Mouse (Mus musculus) left cerebral cortex, postnatal 14 days (tissue): ENCODE results near the gene Slfn9. TPM values are rescaled to one million over a fixed set of nuclear protein-coding genes. Genes with fewer than 3 reads are reported as not detected.
"Not testable (repeated sequence)": the region's sequence is repeated elsewhere in the genome, so short reads cannot be mapped to it uniquely, and the experiment has no call there.

ENCODE experiments used
- DNase-seq, 2 experiments: peaks; one replicate each; pipeline ENCODE4 v3.0.0; 2021 to 2022; ENCODE audit warnings: low spot score in 2 of 2, mixed read lengths in 1 of 2
- intact Hi-C: fragments of 180-260 bp; cut with DNase I; formaldehyde crosslinking; loops from one replicate; pipeline ENCODE4 v1.15.1; 2025
- long read RNA-seq, 2 experiments: library from polyadenylated mRNA; stranded (forward); transcript quantifications; one replicate each; pipeline ENCODE4 v2.0.0; 2021
- total RNA-seq, 2 experiments: library from RNA; stranded (reverse); gene quantifications; 2 replicates each; pipeline ENCODE4 v1.2.3; 2021

Gene Slfn9
- under 1 TPM; 0.42 to 0.63 TPM for total RNA-seq
- long read RNA-seq, experiment 1 = 0 reads
- long read RNA-seq, experiment 2 = 0 reads

GRCm38 (mm10) chr11:82991469-82992166 is at the start of gene Slfn9:
Gene Slfn9, minus strand, starts transcription at chr11:82991830.
- intact Hi-C loops = no loop called here
- DNase-seq = peak; percentile 4 to 24

DNA sequence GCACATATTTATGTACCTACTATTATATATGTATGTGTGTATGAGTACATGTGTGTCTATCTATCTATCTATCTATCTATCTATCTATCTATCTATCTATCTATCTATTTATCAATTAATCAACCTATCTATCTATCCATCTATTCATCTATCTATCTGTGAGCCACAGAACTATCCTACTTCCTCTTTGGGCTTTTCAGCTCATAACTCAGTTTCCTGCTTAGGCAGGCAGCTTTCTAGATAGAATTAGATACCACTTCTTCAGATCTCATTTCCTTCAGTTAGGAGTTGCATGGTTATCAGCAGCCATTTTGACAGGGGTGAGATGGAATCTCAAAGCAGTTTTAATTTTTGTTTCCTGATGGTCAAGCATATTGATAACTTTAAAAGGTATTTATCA is 49.4 kb upstream of the Slfn9 start:
- DNase-seq = no peak
- intact Hi-C loops = no loop called here

- no peak for DNase-seq
- intact Hi-C loops = no loop called here
These were observed 48.7 kb upstream of the Slfn9 start for GRCm38 (mm10) chr11:83040325-83040724.

- no peak for DNase-seq
- intact Hi-C loops = no loop called here
These were observed 48.2 kb upstream of the Slfn9 start for GRCm38 (mm10) chr11:83039796-83040195.

GRCm38 (mm10) chr11:83039156-83039555 is 47.5 kb upstream of the Slfn9 start:
- no peak for DNase-seq
- intact Hi-C loops = no loop called here

DNA sequence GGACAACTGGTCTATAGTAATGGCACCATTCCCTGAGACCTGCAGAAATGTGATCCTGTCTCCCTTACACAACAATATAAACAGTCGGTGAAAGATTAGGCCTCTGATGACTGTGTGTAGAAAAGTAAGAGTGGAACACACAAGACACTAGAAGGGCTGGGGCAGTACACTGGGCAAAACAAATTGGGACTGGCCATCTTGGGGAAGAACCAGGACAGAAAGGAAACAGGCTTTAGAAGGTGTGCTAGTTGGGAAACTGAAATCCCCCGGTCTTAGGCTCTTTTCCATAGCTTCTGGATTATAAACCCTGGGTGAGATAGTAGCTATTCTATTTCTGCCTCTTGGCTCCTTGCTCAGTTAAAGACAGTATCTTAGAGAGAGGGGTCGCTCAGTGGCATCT is 47.1 kb upstream of the Slfn9 start:
- DNase-seq, intact Hi-C loops: not testable (repeated sequence)

DNA sequence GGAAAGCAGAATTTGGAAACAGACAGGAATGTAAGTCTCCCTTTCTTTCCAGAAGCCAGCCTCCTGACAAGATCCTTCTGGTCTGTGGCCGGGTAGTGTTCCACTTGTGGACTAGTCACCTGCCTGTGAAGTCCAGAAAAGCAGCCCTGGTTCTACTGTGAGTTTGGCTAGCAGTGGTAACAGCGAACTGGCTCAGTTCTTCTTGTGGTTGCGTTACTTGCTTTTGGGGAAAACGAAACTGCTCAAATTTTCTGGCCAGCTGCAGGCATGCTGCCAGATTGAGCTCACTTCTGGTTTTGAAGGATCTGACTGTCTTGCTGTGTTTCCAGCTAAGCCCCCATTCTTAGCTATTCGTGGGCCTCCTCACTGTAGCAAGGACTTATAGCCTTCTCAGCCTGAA is 29.0 kb upstream of the Slfn9 start, which contains the start of gene Slfn8:
Gene Slfn8 (minus strand): TSS at position 190 of the 400 bp plus-strand sequence.
- DNase-seq = peak; percentile 10 to 39
- intact Hi-C loops = no loop called here

- intact Hi-C loops = not testable (repeated sequence)
These were observed 28.2 kb upstream of the Slfn9 start for GRCm38 (mm10) chr11:83019561-83020519.

GRCm38 (mm10) chr11:83016093-83016492 is 24.5 kb upstream of the Slfn9 start:
- intact Hi-C loops = no loop called here
- DNase-seq = no peak

More at GRCm38 (mm10) chr11:83019561-83020519, 28.2 kb upstream of the Slfn9 start:
- DNase-seq = not testable (repeated sequence)

DNA sequence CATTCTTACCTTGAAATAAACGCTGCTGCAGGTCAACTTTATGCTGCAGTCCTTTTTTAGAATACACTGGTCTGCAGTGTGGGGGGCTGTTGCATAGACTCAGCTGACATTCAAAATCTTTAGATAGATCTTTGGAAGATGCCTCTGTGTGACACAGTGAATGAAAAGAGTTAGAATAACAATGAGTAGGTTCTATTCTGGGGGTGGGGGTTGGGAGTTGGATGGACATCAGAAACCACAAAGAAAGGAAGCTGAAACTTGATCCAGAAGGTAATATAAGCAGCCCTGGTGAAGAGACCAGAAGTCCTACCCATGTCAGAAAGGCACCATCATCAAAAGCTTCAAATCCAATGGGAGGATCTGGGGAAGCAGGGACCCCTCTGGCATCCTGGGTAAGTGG is 21.7 kb upstream of the Slfn9 start:
- DNase-seq = no peak
- intact Hi-C loops = no loop called here

DNA sequence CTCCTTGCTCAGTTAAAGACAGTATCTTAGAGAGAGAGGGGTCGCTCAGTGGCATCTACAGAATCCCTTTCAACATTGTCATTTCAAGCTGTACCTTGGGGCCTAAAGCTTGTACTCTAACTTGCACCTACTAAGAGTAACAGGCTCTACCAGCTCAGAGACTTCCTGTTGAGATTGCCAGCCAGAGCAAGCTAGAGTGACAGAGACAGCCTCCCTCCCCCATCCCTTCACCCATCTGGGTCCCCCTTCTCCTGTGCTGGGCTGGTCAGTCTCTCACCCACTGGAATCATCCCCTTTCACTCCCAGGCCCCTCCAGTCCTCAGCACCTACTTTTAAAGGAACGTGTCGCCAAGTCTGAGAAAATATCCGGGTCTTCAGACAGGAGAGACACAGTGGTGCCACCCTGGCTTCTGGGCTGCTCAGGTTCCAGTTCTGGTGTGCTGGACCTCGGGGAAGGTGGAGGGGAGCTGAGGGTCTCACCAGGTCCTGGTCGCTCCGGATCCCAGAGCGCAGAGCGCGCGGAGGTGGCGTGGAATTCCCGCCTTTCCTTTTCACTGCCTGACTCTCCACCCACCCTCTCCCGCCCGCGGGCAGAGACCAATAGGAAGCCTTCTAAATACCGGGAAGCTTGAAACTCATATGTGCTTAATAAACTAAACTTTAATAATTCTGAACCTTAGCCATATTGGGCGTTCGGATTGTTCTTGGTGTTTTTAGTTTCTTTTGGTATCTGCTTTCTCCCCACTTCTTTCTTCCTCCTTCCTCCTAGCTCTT is 831 bp downstream of the Slfn9 start:
- DNase-seq, intact Hi-C loops: not testable (repeated sequence)

DNA sequence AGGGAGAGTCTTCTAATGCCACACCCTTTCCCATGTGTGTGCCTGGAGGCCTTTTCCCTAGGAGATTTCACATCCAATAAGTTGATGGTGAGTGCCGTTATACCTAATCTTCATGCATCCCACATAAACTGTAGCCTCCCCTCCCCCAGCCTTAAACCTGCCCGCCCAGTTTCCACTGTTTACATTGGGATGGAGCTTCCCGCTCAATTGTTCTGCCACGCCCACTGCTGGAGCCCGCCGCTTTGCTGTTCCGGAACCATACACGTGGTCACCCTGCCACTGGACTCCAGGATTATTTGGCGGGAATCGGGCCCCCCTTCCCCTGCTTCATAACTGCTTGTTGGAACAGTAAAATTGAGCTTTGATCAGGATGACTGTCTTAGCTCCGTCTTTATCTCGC is 2.3 kb downstream of the Slfn9 start:
- intact Hi-C loops = no loop called here
- no peak for DNase-seq

GRCm38 (mm10) chr11:82987621-82988020 is 4.0 kb downstream of the Slfn9 start:
- intact Hi-C loops = no loop called here
- DNase-seq = peak in 1 of 2 experiments; percentile 1

- DNase-seq = no peak
- intact Hi-C loops = no loop called here
These were observed 8.4 kb downstream of the Slfn9 start for GRCm38 (mm10) chr11:82983193-82983592.

- intact Hi-C loops = not testable (repeated sequence)
These were observed 9.2 kb downstream of the Slfn9 start for GRCm38 (mm10) chr11:82982409-82982808.

GRCm38 (mm10) chr11:82973916-82974315 is 17.7 kb downstream of the Slfn9 start:
- DNase-seq = no peak
- intact Hi-C loops = no loop called here

More at GRCm38 (mm10) chr11:82982409-82982808, 9.2 kb downstream of the Slfn9 start:
- DNase-seq = not testable (repeated sequence)

GRCm38 (mm10) chr11:82971590-82971974 is 20.0 kb downstream of the Slfn9 start:
- no peak for DNase-seq
- intact Hi-C loops = no loop called here

GRCm38 (mm10) chr11:82970712-82971589 is 20.7 kb downstream of the Slfn9 start:
- intact Hi-C loops = no loop called here

GRCm38 (mm10) chr11:82962215-82962614 is 29.4 kb downstream of the Slfn9 start:
- intact Hi-C loops = no loop called here
- DNase-seq = no peak

More at GRCm38 (mm10) chr11:82970712-82971589, 20.7 kb downstream of the Slfn9 start:
- peak; percentile 14 to 30 for DNase-seq
